Mouse (Mus musculus): ENCODE measurements at regions not wholly inside any gene's neighbourhood (a gene's known extent, or its start where the extent isn't known, plus 50 kb on each side); places are given as distances from the start of the nearest gene placed in this dataset.

DNA sequence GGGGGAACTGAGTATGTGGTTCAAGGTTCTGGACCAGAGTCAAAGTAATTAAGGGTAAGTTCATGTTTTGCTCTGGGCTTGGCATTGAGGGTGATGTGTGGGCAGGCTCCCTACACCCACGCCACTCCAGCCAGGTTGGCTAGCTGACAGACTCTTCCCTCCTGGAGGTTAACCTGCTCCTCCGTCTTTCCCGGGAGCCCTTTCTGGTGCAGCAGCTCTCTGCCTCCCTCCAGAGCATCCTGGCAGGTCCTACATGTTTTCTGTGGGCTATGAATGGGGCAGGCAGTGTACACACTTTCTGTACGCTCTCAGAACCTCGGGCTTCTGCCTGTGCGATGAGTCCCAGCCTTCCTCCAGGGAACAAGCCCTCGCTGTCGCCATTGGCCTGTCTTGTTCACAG, 82.8 kb upstream of the Ttc34 start:
- Histone ChIP-seq H3K27me3 (peaks cover 13% of the 10 kb centered on the region), H3K36me3 (no peaks in the 10 kb centered on the region), H3K4me1 (replicated peaks) (no peaks in the 10 kb centered on the region), H3K9ac (no peak overlapping the region), H3K27ac (no peak overlapping the region), H3K9me3 (replicated peaks) (no peaks in the 10 kb centered on the region), H3K4me3 (no peak overlapping the region), H3K4me2 (no peak overlapping the region)
- WGBS: 64% methylated on average over 8 of the region's 8 CpGs
- ATAC-seq (replicated peaks; ENCODE audit: insufficient number of reproducible peaks, insufficient read depth, low FRiP score, low read depth): no peak

DNA sequence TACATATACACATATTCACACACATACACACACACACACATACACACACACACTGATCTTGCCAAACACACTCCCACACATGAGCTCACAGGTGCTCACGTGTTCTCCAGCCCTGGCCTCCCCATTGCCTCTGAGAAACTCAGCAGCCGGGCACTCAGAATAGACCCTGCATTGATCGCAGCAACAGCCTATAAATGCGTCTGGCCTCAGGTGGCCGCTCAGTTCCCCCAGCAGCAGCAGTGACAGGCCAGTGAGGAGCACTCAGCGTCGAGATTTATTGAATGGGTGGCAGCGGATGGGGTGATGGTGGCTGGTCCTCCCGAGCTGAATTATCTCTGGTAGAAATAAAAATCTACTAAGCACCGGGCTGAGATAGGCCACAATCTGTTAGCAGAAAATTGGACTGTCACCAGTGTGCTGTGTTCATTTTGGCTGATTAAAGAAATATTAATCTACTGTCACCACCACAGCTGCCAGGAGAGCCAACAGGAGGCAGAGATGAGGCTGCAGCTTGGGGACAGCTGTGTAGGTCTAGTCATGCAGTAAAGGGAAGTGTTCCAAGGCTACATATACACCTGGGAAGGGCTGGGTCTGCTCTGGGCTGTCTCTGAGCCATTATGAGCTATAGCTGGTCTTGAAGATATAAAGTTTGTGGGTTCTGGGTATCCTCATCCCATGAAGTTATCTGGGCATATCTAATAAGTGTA, 80.4 kb upstream of the Ttc34 start:
- no peak overlapping the region for H3K9ac ChIP-seq
- no peak overlapping the region for H3K4me3 ChIP-seq
- no peak overlapping the region for H3K4me2 ChIP-seq
- peaks cover 2% of the 10 kb centered on the region for H3K27me3 ChIP-seq
- H3K9me3 ChIP-seq (replicated peaks): no peaks in the 10 kb centered on the region
- H3K27ac ChIP-seq: no peak overlapping the region
- H3K4me1 ChIP-seq (replicated peaks): 0 out of 2 replicates have a peak, but pooled peaks cover 5% of the 10 kb centered on the region
- no peak for ATAC-seq (replicated peaks; ENCODE audit: insufficient number of reproducible peaks, insufficient read depth, low FRiP score, low read depth)
- WGBS: 76% methylated on average over 10 of the region's 10 CpGs
- H3K36me3 ChIP-seq: no peaks in the 10 kb centered on the region

GRCm38 (mm10) chr4:154759881-154760280, 77.4 kb upstream of the Ttc34 start:
- H3K4me2 ChIP-seq: no peak overlapping the region
- WGBS: 68% methylated on average over 1 of the region's 1 CpGs
- no peaks in the 10 kb centered on the region for H3K27me3 ChIP-seq
- H3K4me1 ChIP-seq (replicated peaks): 0 out of 2 replicates have a peak, but pooled peaks cover 7% of the 10 kb centered on the region
- H3K9me3 ChIP-seq (replicated peaks): no peaks in the 10 kb centered on the region
- no peak overlapping the region for H3K4me3 ChIP-seq
- ATAC-seq (replicated peaks; ENCODE audit: insufficient number of reproducible peaks, insufficient read depth, low FRiP score, low read depth): no peak
- no peaks in the 10 kb centered on the region for H3K36me3 ChIP-seq
- no peak overlapping the region for H3K9ac ChIP-seq
- no peak overlapping the region for H3K27ac ChIP-seq

DNA sequence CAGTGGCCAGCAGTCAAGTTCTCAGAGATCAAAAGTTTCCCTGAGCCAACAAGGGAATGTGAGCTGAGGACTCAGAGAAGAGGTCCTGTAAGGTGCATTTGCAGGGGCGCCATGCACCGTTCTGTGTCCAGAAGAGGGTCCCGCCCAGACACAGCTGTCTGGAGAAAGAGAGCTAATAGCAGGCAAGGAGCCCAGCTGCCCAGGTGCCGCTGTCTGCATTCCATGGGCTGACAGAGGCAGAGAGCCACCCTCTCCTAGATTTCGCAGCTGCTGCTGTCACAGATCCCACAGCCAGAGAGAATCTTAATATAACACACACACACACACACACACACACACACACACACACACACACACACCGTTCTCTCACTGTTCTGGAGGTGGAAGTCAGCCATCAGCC, 73.0 kb upstream of the Ttc34 start:
- Histone ChIP-seq H3K4me2 (no peak overlapping the region), H3K4me3 (no peak overlapping the region), H3K36me3 (no peaks in the 10 kb centered on the region), H3K9ac (no peak overlapping the region), H3K27me3 (0 out of 2 replicates have a peak, but pooled peaks cover 3% of the 10 kb centered on the region), H3K9me3 (replicated peaks) (no peaks in the 10 kb centered on the region), H3K27ac (no peak overlapping the region), H3K4me1 (replicated peaks) (0 out of 2 replicates have a peak, but pooled peaks cover 7% of the 10 kb centered on the region)
- 60% methylated on average over 6 of the region's 6 CpGs for WGBS
- no peak for ATAC-seq (replicated peaks; ENCODE audit: insufficient number of reproducible peaks, insufficient read depth, low FRiP score, low read depth)

DNA sequence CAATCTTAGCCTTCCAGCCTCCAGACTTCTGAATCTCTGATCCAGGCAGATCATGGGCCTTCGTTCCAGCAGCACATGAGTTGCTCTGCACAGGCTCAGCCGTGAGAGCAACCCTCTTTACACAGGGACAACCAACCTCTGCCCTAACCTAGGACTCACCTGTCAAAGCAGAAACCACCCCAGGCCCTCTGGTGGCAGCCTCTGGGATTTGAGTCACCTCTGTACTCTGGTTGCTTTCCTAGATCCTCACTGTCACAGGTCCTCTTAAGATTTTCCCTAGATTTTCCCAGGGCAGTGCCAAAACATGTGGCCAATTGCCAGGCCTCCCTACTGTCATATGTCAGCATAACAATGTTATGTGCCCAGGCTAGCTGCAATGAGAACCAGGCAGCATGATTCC, 71.1 kb upstream of the Ttc34 start:
- WGBS: 46% methylated on average over 2 of the region's 2 CpGs
- 0 out of 2 replicates have a peak, but pooled peaks cover 3% of the 10 kb centered on the region for H3K27me3 ChIP-seq
- H3K4me2 ChIP-seq: no peak overlapping the region

DNA sequence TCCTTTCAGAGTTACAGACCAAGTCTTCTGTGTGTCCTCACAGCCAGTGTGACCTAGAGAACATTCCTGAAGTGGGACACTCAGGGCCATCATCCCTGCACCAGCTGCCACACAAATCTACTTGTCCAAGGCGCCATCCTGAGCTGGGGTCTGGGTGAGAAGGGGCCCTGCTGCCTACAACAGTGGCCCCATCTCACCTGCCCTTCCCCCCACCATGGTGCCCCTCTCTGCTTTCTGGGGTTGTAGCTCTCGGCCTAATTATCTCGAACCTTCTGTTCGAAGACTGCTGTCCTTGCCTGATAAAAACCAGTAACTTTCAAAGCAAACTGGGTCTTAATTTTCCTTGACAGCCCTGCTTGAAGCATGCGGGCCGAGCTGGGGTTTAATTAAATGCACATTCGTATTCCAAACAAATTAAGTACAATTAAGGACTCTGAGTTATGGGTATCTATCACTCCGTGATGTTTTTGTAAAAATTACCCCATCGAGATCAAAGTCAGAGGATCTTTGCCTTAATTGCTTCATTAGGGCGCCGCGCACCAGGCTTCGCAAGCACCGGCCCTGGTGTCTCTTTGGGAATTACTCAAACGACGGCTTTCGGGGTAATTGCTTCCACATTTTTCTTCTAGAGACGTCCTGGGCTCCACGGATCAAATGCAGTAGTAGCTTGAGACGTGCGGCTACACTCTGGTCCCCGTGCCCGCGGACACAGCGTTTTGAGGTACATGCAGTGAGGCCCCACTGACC, 65.8 kb upstream of the Ttc34 start:
- H3K4me3 ChIP-seq: no peak overlapping the region
- H3K27me3 ChIP-seq: 0 out of 2 replicates have a peak, but pooled peaks cover 3% of the 10 kb centered on the region
- no peaks in the 10 kb centered on the region for H3K4me1 ChIP-seq (replicated peaks)
- 69% methylated on average over 25 of the region's 25 CpGs for WGBS
- H3K27ac ChIP-seq: no peak overlapping the region
- H3K36me3 ChIP-seq: no peaks in the 10 kb centered on the region
- ATAC-seq (replicated peaks; ENCODE audit: insufficient number of reproducible peaks, insufficient read depth, low FRiP score, low read depth): no peak
- no peak overlapping the region for H3K9ac ChIP-seq
- H3K4me2 ChIP-seq: no peak overlapping the region
- no peaks in the 10 kb centered on the region for H3K9me3 ChIP-seq (replicated peaks)

More for the DNA sequence above, 71.1 kb upstream of the Ttc34 start:
- Histone ChIP-seq H3K9ac (no peak overlapping the region), H3K9me3 (replicated peaks) (no peaks in the 10 kb centered on the region), H3K4me3 (no peak overlapping the region), H3K27ac (no peak overlapping the region), H3K36me3 (no peaks in the 10 kb centered on the region), H3K4me1 (replicated peaks) (0 out of 2 replicates have a peak, but pooled peaks cover 2% of the 10 kb centered on the region)
- no peak for ATAC-seq (replicated peaks; ENCODE audit: insufficient number of reproducible peaks, insufficient read depth, low FRiP score, low read depth)

DNA sequence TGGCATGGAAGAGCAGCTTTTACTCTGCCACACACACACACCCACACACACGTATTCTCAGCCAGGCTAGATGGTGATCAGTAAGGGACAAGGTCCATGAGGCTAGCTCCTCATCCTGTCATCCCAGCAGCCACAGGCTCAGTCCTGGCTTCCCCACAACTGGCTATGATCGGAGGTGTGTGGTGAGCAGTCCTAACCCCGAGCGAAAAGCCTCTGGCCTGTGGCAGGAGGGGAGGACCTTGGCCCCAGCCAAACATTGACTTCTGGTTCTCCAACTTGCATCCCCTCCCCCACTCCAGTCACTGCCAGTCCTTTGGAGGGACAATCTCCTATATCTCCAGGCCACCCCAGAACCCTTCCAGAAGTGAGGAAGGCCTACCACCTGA, 65.2 kb upstream of the Ttc34 start:
- ATAC-seq (replicated peaks; ENCODE audit: insufficient number of reproducible peaks, insufficient read depth, low FRiP score, low read depth): no peak
- Histone ChIP-seq H3K9ac (no peak overlapping the region), H3K4me2 (no peak overlapping the region), H3K4me3 (no peak overlapping the region), H3K27ac (no peak overlapping the region), H3K4me1 (replicated peaks) (no peaks in the 10 kb centered on the region), H3K9me3 (replicated peaks) (no peaks in the 10 kb centered on the region), H3K27me3 (no peaks in the 10 kb centered on the region), H3K36me3 (no peaks in the 10 kb centered on the region)
- WGBS: 69% methylated on average over 4 of the region's 4 CpGs

GRCm38 (mm10) chr4:154773830-154774229, 63.4 kb upstream of the Ttc34 start:
- WGBS: 74% methylated on average over 3 of the region's 3 CpGs
- no peak overlapping the region for H3K4me2 ChIP-seq
- no peaks in the 10 kb centered on the region for H3K36me3 ChIP-seq
- no peaks in the 10 kb centered on the region for H3K9me3 ChIP-seq (replicated peaks)
- H3K27me3 ChIP-seq: no peaks in the 10 kb centered on the region
- H3K27ac ChIP-seq: no peak overlapping the region
- no peak for ATAC-seq (replicated peaks; ENCODE audit: insufficient number of reproducible peaks, insufficient read depth, low FRiP score, low read depth)
- H3K4me3 ChIP-seq: no peak overlapping the region
- no peaks in the 10 kb centered on the region for H3K4me1 ChIP-seq (replicated peaks)
- H3K9ac ChIP-seq: no peak overlapping the region

DNA sequence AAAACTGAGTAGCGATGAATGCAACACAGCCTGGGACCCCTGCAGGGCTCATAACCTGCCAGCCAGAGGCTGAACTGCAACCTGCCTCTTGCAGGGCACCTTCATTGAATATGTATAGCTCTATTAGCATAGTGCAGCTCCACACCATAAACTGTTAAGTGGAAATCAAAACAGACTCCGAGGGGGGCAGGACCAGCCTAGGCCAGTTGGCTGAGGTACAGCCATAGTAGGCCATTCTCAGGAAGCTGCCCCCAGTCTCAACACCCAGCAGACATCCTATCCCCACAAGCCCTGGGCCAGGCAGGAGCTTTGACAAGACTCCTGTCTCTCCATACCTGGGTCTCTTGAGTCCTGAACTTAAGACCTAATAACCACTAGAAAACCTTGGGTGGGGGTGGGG, 62.9 kb upstream of the Ttc34 start:
- H3K27me3 ChIP-seq: no peaks in the 10 kb centered on the region
- H3K27ac ChIP-seq: no peak overlapping the region
- ATAC-seq (replicated peaks; ENCODE audit: insufficient number of reproducible peaks, insufficient read depth, low FRiP score, low read depth): no peak
- H3K4me2 ChIP-seq: no peak overlapping the region
- no peaks in the 10 kb centered on the region for H3K4me1 ChIP-seq (replicated peaks)
- no peak overlapping the region for H3K4me3 ChIP-seq
- no peaks in the 10 kb centered on the region for H3K9me3 ChIP-seq (replicated peaks)
- 54% methylated on average over 2 of the region's 2 CpGs for WGBS
- H3K36me3 ChIP-seq: no peaks in the 10 kb centered on the region
- H3K9ac ChIP-seq: no peak overlapping the region

GRCm38 (mm10) chr4:154778818-154779217, 58.4 kb upstream of the Ttc34 start:
- Histone ChIP-seq H3K4me1 (replicated peaks) (peaks cover 5% of the 10 kb centered on the region), H3K27ac (no peak overlapping the region), H3K4me2 (no peak overlapping the region), H3K36me3 (no peaks in the 10 kb centered on the region), H3K4me3 (no peak overlapping the region), H3K9ac (no peak overlapping the region), H3K9me3 (replicated peaks) (no peaks in the 10 kb centered on the region), H3K27me3 (no peaks in the 10 kb centered on the region)
- no peak for ATAC-seq (replicated peaks; ENCODE audit: insufficient number of reproducible peaks, insufficient read depth, low FRiP score, low read depth)
- WGBS: 68% methylated on average over 1 of the region's 1 CpGs

DNA sequence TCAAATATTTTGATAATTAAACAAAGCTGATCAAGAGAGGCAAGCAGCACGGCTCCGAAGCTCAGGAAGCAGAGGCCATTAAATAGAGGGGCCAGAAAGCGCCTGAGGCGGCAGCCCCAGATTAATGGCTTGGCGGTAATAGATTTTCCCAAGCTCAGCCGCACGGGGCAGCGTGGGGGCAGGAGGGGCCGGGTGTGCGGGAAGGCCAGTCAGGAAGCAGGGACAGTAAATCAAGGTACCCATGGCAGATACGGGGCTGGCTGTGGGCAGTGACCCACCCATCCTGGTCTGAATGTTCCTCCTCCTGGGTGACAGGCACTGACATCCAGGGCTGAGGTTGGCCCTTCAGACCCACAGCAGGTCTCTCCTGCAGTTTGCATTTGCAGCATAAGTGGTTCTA, 55.9 kb upstream of the Ttc34 start:
- H3K4me3 ChIP-seq: no peak overlapping the region
- no peaks in the 10 kb centered on the region for H3K27me3 ChIP-seq
- H3K4me2 ChIP-seq: no peak overlapping the region
- no peak for ATAC-seq (replicated peaks; ENCODE audit: insufficient number of reproducible peaks, insufficient read depth, low FRiP score, low read depth)
- no peaks in the 10 kb centered on the region for H3K36me3 ChIP-seq
- H3K4me1 ChIP-seq (replicated peaks): peaks cover 18% of the 10 kb centered on the region
- H3K27ac ChIP-seq: no peak overlapping the region
- H3K9me3 ChIP-seq (replicated peaks): no peaks in the 10 kb centered on the region
- no peak overlapping the region for H3K9ac ChIP-seq
- 52% methylated on average over 11 of the region's 11 CpGs for WGBS

DNA sequence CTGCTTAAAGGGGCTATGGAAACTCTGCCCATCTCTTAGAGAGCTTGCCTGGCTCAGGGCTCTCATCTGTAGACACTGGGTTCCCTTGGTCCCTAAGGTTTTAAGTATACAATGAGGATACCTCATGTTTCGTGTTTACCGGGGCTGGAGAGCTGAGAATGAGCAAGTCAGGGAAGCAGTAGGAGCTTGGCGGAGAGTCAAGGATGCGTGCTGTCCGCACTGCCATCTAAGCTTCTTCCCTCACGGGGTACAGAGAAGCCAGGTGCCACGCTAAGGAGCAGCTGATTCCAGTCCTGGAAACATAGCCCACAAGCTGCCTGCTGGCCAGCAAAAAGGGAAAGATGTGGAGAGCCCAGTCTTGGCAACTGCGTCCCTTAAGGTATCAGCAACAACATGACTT, 55.0 kb upstream of the Ttc34 start:
- no peak overlapping the region for H3K4me3 ChIP-seq
- H3K4me1 ChIP-seq (replicated peaks): peaks cover 25% of the 10 kb centered on the region
- H3K9ac ChIP-seq: no peak overlapping the region
- no peak overlapping the region for H3K27ac ChIP-seq
- H3K27me3 ChIP-seq: no peaks in the 10 kb centered on the region
- no peak for ATAC-seq (replicated peaks; ENCODE audit: insufficient number of reproducible peaks, insufficient read depth, low FRiP score, low read depth)
- 78% methylated on average over 8 of the region's 8 CpGs for WGBS
- H3K4me2 ChIP-seq: no peak overlapping the region
- H3K36me3 ChIP-seq: no peaks in the 10 kb centered on the region
- H3K9me3 ChIP-seq (replicated peaks): no peaks in the 10 kb centered on the region

Measured in heart, embryonic 15.5 days (tissue).